Mouse (Mus musculus) spleen, adult 2 months (tissue): Measurements from ENCODE around the gene Sergef.

Experiments used
- CTCF ChIP-seq: fragments of 200-500 bp; IDR thresholded peaks from 2 replicates; pipeline ENCODE4 v1.5.1; 2011; ENCODE audit warnings: mild to moderate bottlenecking, inconsistent platforms; ENCODE audit not compliant: insufficient read depth, insufficient read length, insufficient replicate concordance; ENCODE audit errors: extremely low read depth
- POLR2A ChIP-seq: fragments of 200-500 bp; IDR thresholded peaks from 2 replicates; pipeline ENCODE4 v1.6.1; 2011; ENCODE audit warnings: low read depth, low read length, inconsistent platforms

GRCm38 (mm10) chr7:46515960-46516359 lies 123.6 kb downstream of the Sergef start:
- TF ChIP-seq POLR2A (no peak), CTCF (no peak)
